Comparison of ENCODE assay signal across 12 mouse cellular contexts in the genomic region with DNA sequence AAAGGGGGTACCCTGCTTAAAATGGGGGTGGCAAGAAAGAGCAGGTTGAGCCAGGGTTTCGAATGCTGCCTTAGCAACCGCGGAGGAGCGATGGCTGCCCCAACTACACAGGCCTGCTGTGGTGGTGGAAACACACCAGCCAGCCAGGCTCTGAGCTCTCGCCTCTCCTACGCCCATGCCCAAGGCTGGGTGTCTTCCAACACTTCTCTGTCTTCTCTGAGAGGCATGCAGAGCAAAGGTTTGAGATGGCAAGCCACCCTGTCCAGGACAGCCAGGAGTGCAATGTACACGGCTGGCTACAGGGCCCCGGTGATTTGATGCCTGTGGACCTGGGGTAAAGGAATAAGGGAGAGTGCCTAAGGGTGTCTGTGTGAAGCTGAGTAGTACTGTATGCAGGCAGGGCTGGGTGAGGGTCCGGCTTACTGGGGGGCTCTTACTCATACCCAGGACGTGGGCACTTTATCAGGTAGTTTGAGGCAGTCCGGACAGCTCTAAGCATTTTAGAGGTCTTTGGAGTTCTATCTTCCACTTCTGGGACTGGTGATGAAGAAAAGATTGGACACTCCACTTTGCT. TPM values are rescaled to one million over a fixed set of nuclear protein-coding genes. Genes with fewer than 3 reads are reported as not detected.
A peak's percentile ranks its signal among the peaks of the same experiment; 100 is the strongest.
DNase-seq lines count a peak whose midpoint lies in the region; ATAC-seq and TF ChIP-seq lines count a peak whose summit lies in the region.
"Had no signal": no experiment of that assay in that cellular context is flagged by ENCODE, and none has a peak within 500 bp of the region (broad histone marks: within the 10 kb centered on the region; RNA-seq: fewer than 3 reads in every experiment).

No protein-coding gene starts in this region.

- DNase-seq in kidney, adult 18-20 months, result peak; percentile 47
- peak; percentile 37 for DNase-seq in right cerebral cortex, postnatal 10 days (ENCODE audit: low spot score in 2 of 2)
- no peak for DNase-seq in right cerebral cortex, postnatal 36 days (ENCODE audit: low spot score in 2 of 2)
- no peak for DNase-seq in cerebellum, postnatal 36 days
- DNase-seq in cerebellum, postnatal 14 days, result no peak
- DNase-seq: cerebellum, adult 9-10 months; midbrain, embryonic 14.5 days had no signal

- H3K4me1 ChIP-seq in kidney, embryonic 15.5 days, result peaks cover 39% of the 10 kb centered on the region
- H3K4me1 ChIP-seq in brown adipose tissue, adult 24 weeks (ENCODE audit: control insufficient read depth, insufficient read depth, insufficient read length, low read length), result peaks cover 7% of the 10 kb centered on the region
- peaks cover 7% of the 10 kb centered on the region for H3K4me1 ChIP-seq in small intestine, adult 2 months (ENCODE audit: control insufficient read depth, insufficient read depth, insufficient read length, low read length)

- TF ChIP-seq CTCF in small intestine, adult 2 months (IDR thresholded peaks at IDR 0.05; ENCODE audit: extremely low read depth, insufficient read length, insufficient replicate concordance, low read depth, low read length), result no peak

- WGBS in kidney, embryonic 15.5 days, result 91% methylated on average over 11 of the region's 11 CpGs
- 89% methylated on average over 11 of the region's 11 CpGs for WGBS in small intestine, adult 2 months

- H3K9me3 ChIP-seq in kidney, embryonic 15.5 days (replicated peaks), result no peaks in the 10 kb centered on the region

- no peak overlapping the region for H3K9ac ChIP-seq in kidney, embryonic 15.5 days

- TF ChIP-seq POLR2A in small intestine, adult 2 months (IDR thresholded peaks at IDR 0.05; ENCODE audit: low read depth, low read length), result no peak

- H3K4me2 ChIP-seq in kidney, embryonic 15.5 days, result no peak overlapping the region

- no peak overlapping the region for H3K27ac ChIP-seq in kidney, embryonic 15.5 days
- H3K27ac ChIP-seq in brown adipose tissue, adult 24 weeks (replicated peaks; ENCODE audit: low read depth, low read length), result peak overlapping the region; percentile 30
- H3K27ac ChIP-seq in small intestine, adult 2 months (ENCODE audit: insufficient read depth, low read depth, low read length), result peak overlapping the region; percentile 29; the same call in 1 of the 2 replicates

- no peak for ATAC-seq in kidney, embryonic 15.5 days (replicated peaks; ENCODE audit: low FRiP score)

- no peaks in the 10 kb centered on the region for H3K36me3 ChIP-seq in kidney, embryonic 15.5 days
- H3K36me3 ChIP-seq in small intestine, adult 2 months (ENCODE audit: control insufficient read depth, insufficient read depth, low read length), result no peaks in the 10 kb centered on the region

- peaks cover 43% of the 10 kb centered on the region for H3K27me3 ChIP-seq in kidney, embryonic 15.5 days
- H3K27me3 ChIP-seq in small intestine, adult 2 months (ENCODE audit: control insufficient read depth, insufficient read depth, low read length), result peaks cover 16% of the 10 kb centered on the region

- no peak overlapping the region for H3K4me3 ChIP-seq in kidney, embryonic 15.5 days (replicated peaks)
- H3K4me3 ChIP-seq in brown adipose tissue, adult 24 weeks (ENCODE audit: insufficient read depth, low read depth, low read length), result 0 out of 2 replicates have a peak overlapping the region, but pooled peaks have one; percentile 3
- H3K4me3 ChIP-seq in small intestine, adult 2 months (ENCODE audit: low read depth, low read length), result peak overlapping the region; percentile 22

RNA-seq across cellular contexts. Expression of a gene that starts 3.0 kb away (rescaled TPM):
- polyA plus RNA-seq in kidney, embryonic 15.5 days (2015; fragmentation: Nextera tagmentation; extraction: Ambion mirVana), result 2.2 and 3.8 TPM in 2 replicates
- polyA plus RNA-seq in brown adipose tissue, adult 24 weeks (2012; ENCODE audit: insufficient read depth, insufficient read length, missing spikeins), result 2.8 and 3.8 TPM in 2 replicates
- 7.1 and 8.4 TPM in 2 replicates for polyA plus RNA-seq in small intestine, adult 2 months (2012; rRNA removed)

RNA-seq across cellular contexts. Expression of a gene that starts 34.5 kb away (rescaled TPM):
- polyA plus RNA-seq in kidney, embryonic 15.5 days (2015; fragmentation: Nextera tagmentation; extraction: Ambion mirVana), result 0.19 and 0.42 TPM in 2 replicates
- not detected in 2 replicates for polyA plus RNA-seq in brown adipose tissue, adult 24 weeks (2012; ENCODE audit: insufficient read depth, insufficient read length, missing spikeins)
- polyA plus RNA-seq in small intestine, adult 2 months (2012; rRNA removed), result 0.50 and 0.51 TPM in 2 replicates

RNA-seq across cellular contexts. Expression of a gene that starts 41.6 kb away (rescaled TPM):
- polyA plus RNA-seq in kidney, embryonic 15.5 days (2015; fragmentation: Nextera tagmentation; extraction: Ambion mirVana), result 9.2 and 10.7 TPM in 2 replicates
- polyA plus RNA-seq in brown adipose tissue, adult 24 weeks (2012; ENCODE audit: insufficient read depth, insufficient read length, missing spikeins), result 3.2 and 4.2 TPM in 2 replicates
- polyA plus RNA-seq in small intestine, adult 2 months (2012; rRNA removed), result 0.86 and 2.2 TPM in 2 replicates

RNA-seq across cellular contexts. Expression of a gene that starts 44.4 kb away (rescaled TPM):
- polyA plus RNA-seq in kidney, embryonic 15.5 days (2015; fragmentation: Nextera tagmentation; extraction: Ambion mirVana), result not detected in 2 replicates
- not detected in 2 replicates for polyA plus RNA-seq in brown adipose tissue, adult 24 weeks (2012; ENCODE audit: insufficient read depth, insufficient read length, missing spikeins)
- not detected in 2 replicates for polyA plus RNA-seq in small intestine, adult 2 months (2012; rRNA removed)
- polyA plus RNA-seq: large intestine, adult 2 months; limb, embryonic 14.5 days had no signal

RNA-seq across cellular contexts. Expression of a gene that starts 57.8 kb away (rescaled TPM):
- 5.0 and 5.5 TPM in 2 replicates for polyA plus RNA-seq in kidney, embryonic 15.5 days (2015; fragmentation: Nextera tagmentation; extraction: Ambion mirVana)
- polyA plus RNA-seq in brown adipose tissue, adult 24 weeks (2012; ENCODE audit: insufficient read depth, insufficient read length, missing spikeins), result 36.0 and 40.8 TPM in 2 replicates
- polyA plus RNA-seq in small intestine, adult 2 months (2012; rRNA removed), result 4.3 and 11.4 TPM in 2 replicates

Comparison
In these comparisons a context has a peak if more than half of its experiments do, and no peak if none do; other contexts are left out.
1. DNase-seq: peak in kidney, adult 18-20 months (single experiment) and right cerebral cortex, postnatal 10 days (2 of 2); none in right cerebral cortex, postnatal 36 days (0 of 2), cerebellum, postnatal 36 days (0 of 2) and cerebellum, postnatal 14 days (0 of 2).